ENCODE assay signal across 24 mouse cellular contexts in genomic region chr2:91023956-91024355, GRCm38 (mm10). TPM values are rescaled to one million over a fixed set of nuclear protein-coding genes. Genes with fewer than 3 reads are reported as not detected.
DNase-seq lines count a peak whose midpoint lies in the region; ATAC-seq and TF ChIP-seq lines count a peak whose summit lies in the region.
"Had no signal": no experiment of that assay in that cellular context is flagged by ENCODE, and none has a peak within 500 bp of the region (broad histone marks: within the 10 kb centered on the region; RNA-seq: fewer than 3 reads in every experiment).

No protein-coding gene starts in this region.

- no peaks in the 10 kb centered on the region for H3K27me3 ChIP-seq in liver, embryonic 12.5 days (replicated peaks)
- H3K27me3 ChIP-seq in stomach, postnatal 0 days (ENCODE audit: control insufficient read depth, insufficient read depth, low read length): no peaks in the 10 kb centered on the region
- H3K27me3 ChIP-seq in intestine, embryonic 15.5 days (replicated peaks): no peaks in the 10 kb centered on the region
- H3K27me3 ChIP-seq: hindbrain, embryonic 15.5 days; kidney, embryonic 15.5 days; limb, embryonic 15.5 days; midbrain, embryonic 12.5 days; neural tube, embryonic 13.5 days; Patski had no signal

- no peak for DNase-seq in layer of hippocampus, adult 2 months (ENCODE audit: low spot score in 2 of 2)
- DNase-seq in layer of hippocampus, adult 9-10 months (ENCODE audit: low spot score): no peak
- DNase-seq in ZHBTc4 (ENCODE audit: low read depth, low spot score): peak; percentile 73
- no peak for DNase-seq in stomach, postnatal 0 days (ENCODE audit: low spot score)
- DNase-seq in urinary bladder, postnatal 4 days (ENCODE audit: low spot score in 2 of 2): no peak
- DNase-seq: adrenal gland, postnatal 36 days; cerebellum, adult 2 months; cerebellum, postnatal 36 days; heart, postnatal 36 days; layer of hippocampus, postnatal 36 days; lung, postnatal 10 days; right cerebral cortex, postnatal 14 days; thymus, adult 18-20 months; thymus, postnatal 4 days had no signal

- H3K9ac ChIP-seq in liver, embryonic 12.5 days: no peak overlapping the region
- H3K9ac ChIP-seq in stomach, postnatal 0 days (ENCODE audit: low read length): no peak overlapping the region
- H3K9ac ChIP-seq in intestine, embryonic 15.5 days: no peak overlapping the region
- H3K9ac ChIP-seq: hindbrain, embryonic 15.5 days; kidney, embryonic 15.5 days; limb, embryonic 15.5 days; midbrain, embryonic 12.5 days; neural tube, embryonic 13.5 days had no signal

- no peak for TF ChIP-seq CTCF in layer of hippocampus, adult 2 months (conservative IDR thresholded peaks at IDR 0.05)
- no peak for TF ChIP-seq CTCF in stomach, postnatal 0 days (IDR thresholded peaks at IDR 0.05; ENCODE audit: low read depth)

- no peak for TF ChIP-seq EP300 in stomach, postnatal 0 days (optimal IDR thresholded peaks at IDR 0.05)

- H3K4me3 ChIP-seq in layer of hippocampus, adult 2 months: no peak overlapping the region
- H3K4me3 ChIP-seq in liver, embryonic 12.5 days: no peak overlapping the region
- H3K4me3 ChIP-seq in stomach, postnatal 0 days (ENCODE audit: low read depth, low read length): no peak overlapping the region
- no peak overlapping the region for H3K4me3 ChIP-seq in intestine, embryonic 15.5 days (replicated peaks)
- H3K4me3 ChIP-seq: embryonic facial prominence, embryonic 10.5 days; hindbrain, embryonic 15.5 days; kidney, embryonic 15.5 days; limb, embryonic 15.5 days; midbrain, embryonic 12.5 days; neural tube, embryonic 13.5 days had no signal

- H3K36me3 ChIP-seq in liver, embryonic 12.5 days: peaks cover 63% of the 10 kb centered on the region
- peaks cover 6% of the 10 kb centered on the region; the same call in 1 of the 2 replicates for H3K36me3 ChIP-seq in stomach, postnatal 0 days (ENCODE audit: control insufficient read depth, insufficient read depth, low read length)
- peaks cover 11% of the 10 kb centered on the region; the same call in 1 of the 2 replicates for H3K36me3 ChIP-seq in intestine, embryonic 15.5 days

- peak overlapping the region; percentile 74 for H3K4me2 ChIP-seq in liver, embryonic 12.5 days
- no peak overlapping the region for H3K4me2 ChIP-seq in stomach, postnatal 0 days (replicated peaks; ENCODE audit: low read depth)
- H3K4me2 ChIP-seq in intestine, embryonic 15.5 days (replicated peaks): no peak overlapping the region
- H3K4me2 ChIP-seq: hindbrain, embryonic 15.5 days; kidney, embryonic 15.5 days; limb, embryonic 15.5 days; midbrain, embryonic 12.5 days; neural tube, embryonic 13.5 days had no signal

- no peaks in the 10 kb centered on the region for H3K9me3 ChIP-seq in liver, embryonic 12.5 days (replicated peaks)
- no peaks in the 10 kb centered on the region for H3K9me3 ChIP-seq in stomach, postnatal 0 days (ENCODE audit: control insufficient read depth, low read length)
- H3K9me3 ChIP-seq in intestine, embryonic 15.5 days: no peaks in the 10 kb centered on the region
- H3K9me3 ChIP-seq: embryonic facial prominence, embryonic 10.5 days; hindbrain, embryonic 15.5 days; kidney, embryonic 15.5 days; limb, embryonic 15.5 days; midbrain, embryonic 12.5 days; neural tube, embryonic 13.5 days had no signal

- ATAC-seq in liver, embryonic 12.5 days: peak; percentile 41; the same call in 1 of the 2 replicates
- 0 out of 2 replicates have a peak, but pooled peaks have one; percentile 27 for ATAC-seq in stomach, postnatal 0 days (ENCODE audit: low FRiP score, low TSS enrichment)
- ATAC-seq in intestine, embryonic 15.5 days: no peak
- ATAC-seq: intestine, postnatal 0 days; Patski had no signal

- H3K4me1 ChIP-seq in liver, embryonic 12.5 days: peaks cover 60% of the 10 kb centered on the region
- no peaks in the 10 kb centered on the region for H3K4me1 ChIP-seq in stomach, postnatal 0 days (replicated peaks; ENCODE audit: control insufficient read depth, insufficient read depth)
- H3K4me1 ChIP-seq in intestine, embryonic 15.5 days (replicated peaks): no peaks in the 10 kb centered on the region
- H3K4me1 ChIP-seq: embryonic facial prominence, embryonic 10.5 days; hindbrain, embryonic 15.5 days; kidney, embryonic 15.5 days; midbrain, embryonic 12.5 days; neural tube, embryonic 13.5 days had no signal

- H3K27ac ChIP-seq in layer of hippocampus, adult 2 months: peak overlapping the region; percentile 82
- H3K27ac ChIP-seq in liver, embryonic 12.5 days: peak overlapping the region; percentile 27
- H3K27ac ChIP-seq in stomach, postnatal 0 days (replicated peaks): no peak overlapping the region
- H3K27ac ChIP-seq in intestine, embryonic 15.5 days: no peak overlapping the region
- H3K27ac ChIP-seq: embryonic facial prominence, embryonic 10.5 days; hindbrain, embryonic 15.5 days; kidney, embryonic 15.5 days; limb, embryonic 15.5 days; midbrain, embryonic 12.5 days; neural tube, embryonic 13.5 days had no signal

- 71% methylated on average over 1 of the region's 1 CpGs for WGBS in liver, embryonic 12.5 days (ENCODE audit: insufficient replicate concordance)
- WGBS in stomach, postnatal 0 days: 100% methylated on average over 1 of the region's 1 CpGs
- 78% methylated on average over 1 of the region's 1 CpGs for WGBS in intestine, embryonic 15.5 days

RNA-seq across cellular contexts. Expression of gene Rapsn, which starts 11.5 kb away (rescaled TPM):
- under 1 TPM in 1 of 2 experiments, not detected in 1; 0.31 TPM for total RNA-seq in layer of hippocampus, adult 2 months (2021)
- 0.57 and 0.94 TPM in 2 replicates for polyA plus RNA-seq in liver, embryonic 12.5 days (2016; fragmentation: Nextera tagmentation; extraction: Ambion mirVana)
- polyA plus RNA-seq in stomach, postnatal 0 days (2015; fragmentation: Nextera tagmentation; extraction: Ambion mirVana): 1.3 and 1.8 TPM in 2 replicates
- polyA plus RNA-seq in intestine, embryonic 15.5 days (2015; fragmentation: Nextera tagmentation; extraction: Ambion mirVana): 1.2 and 1.5 TPM in 2 replicates

RNA-seq across cellular contexts. Expression of gene Psmc3, which starts 29.9 kb away (rescaled TPM):
- total RNA-seq in layer of hippocampus, adult 2 months (2021): 100 to 1,000 TPM; 203 to 215 TPM
- polyA plus RNA-seq in liver, embryonic 12.5 days (2016; fragmentation: Nextera tagmentation; extraction: Ambion mirVana): 220 and 223 TPM in 2 replicates
- 203 and 211 TPM in 2 replicates for polyA plus RNA-seq in stomach, postnatal 0 days (2015; fragmentation: Nextera tagmentation; extraction: Ambion mirVana)
- polyA plus RNA-seq in intestine, embryonic 15.5 days (2015; fragmentation: Nextera tagmentation; extraction: Ambion mirVana): 232 and 236 TPM in 2 replicates

RNA-seq across cellular contexts. Expression of gene Slc39a13, which starts 46.3 kb away (rescaled TPM):
- total RNA-seq in layer of hippocampus, adult 2 months (2021): 10 to 100 TPM; 33.7 to 37.3 TPM
- 15.1 and 15.3 TPM in 2 replicates for polyA plus RNA-seq in liver, embryonic 12.5 days (2016; fragmentation: Nextera tagmentation; extraction: Ambion mirVana)
- polyA plus RNA-seq in stomach, postnatal 0 days (2015; fragmentation: Nextera tagmentation; extraction: Ambion mirVana): 19.1 and 19.4 TPM in 2 replicates
- 26.5 and 32.4 TPM in 2 replicates for polyA plus RNA-seq in intestine, embryonic 15.5 days (2015; fragmentation: Nextera tagmentation; extraction: Ambion mirVana)

RNA-seq across cellular contexts. Expression of gene Spi1, which starts 58.2 kb away (rescaled TPM):
- 1 to 10 TPM; 2.4 to 5.4 TPM for total RNA-seq in layer of hippocampus, adult 2 months (2021)
- polyA plus RNA-seq in liver, embryonic 12.5 days (2016; fragmentation: Nextera tagmentation; extraction: Ambion mirVana): 16.8 and 18.5 TPM in 2 replicates
- polyA plus RNA-seq in stomach, postnatal 0 days (2015; fragmentation: Nextera tagmentation; extraction: Ambion mirVana): 6.4 and 7.0 TPM in 2 replicates
- polyA plus RNA-seq in intestine, embryonic 15.5 days (2015; fragmentation: Nextera tagmentation; extraction: Ambion mirVana): 7.9 and 8.9 TPM in 2 replicates

Comparison
In these comparisons a context has a peak if more than half of its experiments do, and no peak if none do; other contexts are left out.
1. H3K27ac ChIP-seq: peak in layer of hippocampus, adult 2 months (single experiment) and liver, embryonic 12.5 days (single experiment); none in stomach, postnatal 0 days (single experiment) and intestine, embryonic 15.5 days (single experiment).